Mouse (Mus musculus): ENCODE measurements at regions not wholly inside any gene's neighbourhood (a gene's known extent, or its start where the extent isn't known, plus 50 kb on each side); places are given as distances from the start of the nearest gene placed in this dataset.

DNA sequence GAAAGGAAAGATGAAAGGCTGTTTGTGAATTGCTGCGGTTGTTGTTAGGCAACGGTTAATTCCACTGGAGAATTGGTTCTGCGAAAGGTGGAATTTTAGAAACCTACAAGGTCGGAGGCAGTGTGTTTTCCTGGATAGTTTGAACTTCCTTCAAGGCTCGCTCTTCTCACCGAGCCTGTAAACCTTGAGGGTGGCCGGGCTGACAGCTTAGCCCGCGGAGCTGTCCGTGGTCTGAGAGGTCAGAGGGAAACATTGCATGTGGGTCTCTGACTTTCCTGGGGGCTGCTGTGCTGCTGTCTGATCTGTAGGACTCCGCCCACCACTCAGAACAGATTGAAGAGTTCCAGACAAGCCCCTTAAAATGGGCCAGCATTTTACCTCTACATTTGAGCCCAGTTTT is 124.3 kb upstream of the Mkln1 start:
- TF ChIP-seq CTCF (IDR thresholded peaks at IDR 0.05; ENCODE audit: extremely low read depth, insufficient read depth, low read length) (no peak), POLR2A (IDR thresholded peaks at IDR 0.05; ENCODE audit: extremely low read depth, insufficient read depth, low read length) (no peak)

Data from cortical plate, adult 2 months (tissue).